Mouse (Mus musculus) lung, postnatal 0 days (tissue): ENCODE data around the gene Rmnd5b. TPM values are rescaled to one million over a fixed set of nuclear protein-coding genes. Genes with fewer than 3 reads are reported as not detected.

Experiments
- ATAC-seq: fragments of 200-750 bp; cut with Nextera tagmentation; 2 replicates; pipeline ENCODE4 v1.8.0; 2017; ENCODE audit warnings: moderate library complexity
- DNase-seq: peaks from one replicate; pipeline ENCODE4 v3.0.0-alpha.2; 2016; ENCODE audit warnings: low spot score
- H3K27ac ChIP-seq: fragments of 300-500 bp; sonication (generic); 2 replicates; pipeline ENCODE4 v1.5.1; 2014; ENCODE audit warnings: antibody characterized with exemption, mild to moderate bottlenecking, low read length, mixed read lengths
- H3K27me3 ChIP-seq: fragments of 300-500 bp; sonication (generic); replicated peaks from 2 replicates; pipeline ENCODE4 v1.6.1; 2014; ENCODE audit warnings: low read length, mixed read lengths; ENCODE audit not compliant: insufficient read depth
- H3K36me3 ChIP-seq: fragments of 300-500 bp; sonication (generic); 2 replicates; pipeline ENCODE4 v1.6.1; 2014; ENCODE audit warnings: low read length, mixed read lengths; ENCODE audit not compliant: insufficient read depth
- H3K4me1 ChIP-seq: fragments of 300-500 bp; sonication (generic); 2 replicates; pipeline ENCODE4 v1.6.1; 2014; ENCODE audit warnings: antibody characterized with exemption, low read depth, low read length, mixed read lengths; ENCODE audit not compliant: insufficient read depth
- H3K4me2 ChIP-seq: fragments of 300-500 bp; sonication (generic); replicated peaks from 2 replicates; pipeline ENCODE4 v1.6.1; 2014; ENCODE audit warnings: low read depth, mild to moderate bottlenecking, low read length, moderate library complexity, mixed read lengths
- H3K4me3 ChIP-seq: fragments of 300-500 bp; sonication (generic); 2 replicates; pipeline ENCODE4 v1.5.1; 2014; ENCODE audit warnings: low read depth, low read length
- H3K9ac ChIP-seq: fragments of 300-500 bp; sonication (generic); replicated peaks from 2 replicates; pipeline ENCODE4 v1.6.1; 2014; ENCODE audit warnings: low read depth, mild to moderate bottlenecking
- H3K9me3 ChIP-seq: fragments of 300-500 bp; sonication (generic); 2 replicates; pipeline ENCODE4 v1.6.1; 2016; ENCODE audit warnings: low read length, mixed read lengths
- CTCF ChIP-seq: IDR thresholded peaks from 2 replicates; pipeline ENCODE4 v1.5.1; 2016; ENCODE audit warnings: antibody characterized with exemption, mild to moderate bottlenecking
- EP300 ChIP-seq: IDR thresholded peaks from 2 replicates; pipeline ENCODE4 v1.6.1; 2016; ENCODE audit warnings: antibody characterized with exemption, mild to moderate bottlenecking, control low read depth
- WGBS: fragments of 180-500 bp; shearing (Covaris S2); extraction: QIAGEN DNeasy Blood & Tissue Kit; methylation state at CpG from one replicate; pipeline ENCODE4 v1.1.7; 2014; 5-methylcytosine and 5-hydroxymethylcytosine counted together
- polyA plus RNA-seq: library from polyadenylated mRNA; unstranded; fragments of >200 nt; fragmentation: Nextera tagmentation; extraction: Ambion mirVana; gene quantifications from 2 replicates; pipeline ENCODE4 v1.2.1, GENCODE M21; 2015

Gene Rmnd5b
- polyA plus RNA-seq, 1 experiment from 2014 or later, result 46.4 TPM

GRCm38 (mm10) chr11:51585608-51586252 is 50.0 kb downstream of the Rmnd5b start:
- WGBS, result 53% methylated on average over 8 of the region's 8 CpGs
- Histone ChIP-seq H3K9me3 (no peaks in the 10 kb centered on the region), H3K27me3 (no peaks in the 10 kb centered on the region), H3K4me1 (peaks cover 22% of the 10 kb centered on the region), H3K36me3 (peaks cover 8% of the 10 kb centered on the region; the same call in 1 of the 2 replicates), H3K4me2 (peak overlapping the region; percentile 90), H3K9ac (peak overlapping the region; percentile 82; the same call in 1 of the 2 replicates), H3K4me3 (no peak overlapping the region), H3K27ac (no peak overlapping the region)
- ATAC-seq (no peak), DNase-seq (no peak)
- TF ChIP-seq CTCF (no peak), EP300 (no peak)

- Histone ChIP-seq H3K27ac (peak within 1 kb of the TSS; percentile 97), H3K4me2 (peak within 1 kb of the TSS; percentile 90), H3K36me3 (peaks cover 8% of the 10 kb centered on the region; the same call in 1 of the 2 replicates), H3K27me3 (no peaks in the 10 kb centered on the region), H3K4me3 (peak within 1 kb of the TSS; percentile 64), H3K9me3 (no peaks in the 10 kb centered on the region), H3K9ac (peak within 1 kb of the TSS; percentile 82), H3K4me1 (peaks cover 22% of the 10 kb centered on the region)
- DNase-seq (peak; percentile 98), ATAC-seq (peak; percentile 97)
- TF ChIP-seq CTCF (peak; percentile 69), EP300 (peak; percentile 69; the same call in 1 of the 2 replicates)
- under 1% methylated on average over 54 of the region's 59 CpGs for WGBS
These were observed 51.1 kb downstream of the Rmnd5b start, which contains the start of gene Phykpl for GRCm38 (mm10) chr11:51584431-51585248. Phykpl (plus strand) TSS chr11:51584757.

GRCm38 (mm10) chr11:51584057-51584430 is 51.7 kb downstream of the Rmnd5b start:
- Histone ChIP-seq H3K27me3 (no peaks in the 10 kb centered on the region), H3K4me1 (peaks cover 22% of the 10 kb centered on the region), H3K9ac (peak overlapping the region; percentile 82), H3K36me3 (peaks cover 8% of the 10 kb centered on the region; the same call in 1 of the 2 replicates), H3K27ac (peak overlapping the region; percentile 97), H3K4me2 (peak overlapping the region; percentile 90), H3K4me3 (peak overlapping the region; percentile 64), H3K9me3 (no peaks in the 10 kb centered on the region)
- no peak for TF ChIP-seq CTCF
- TF ChIP-seq EP300, result no peak; the same call in 1 of the 2 replicates
- 10% methylated on average over 9 of the region's 9 CpGs for WGBS
- DNase-seq (no peak), ATAC-seq (peak; percentile 8)

GRCm38 (mm10) chr11:51582713-51583112 is 53.0 kb downstream of the Rmnd5b start:
- DNase-seq, result peak; percentile 84
- H3K4me3 ChIP-seq, result no peak overlapping the region
- 22% methylated on average over 8 of the region's 8 CpGs for WGBS
- no peak overlapping the region for H3K4me2 ChIP-seq
- ATAC-seq, result no peak
- H3K9me3 ChIP-seq, result no peaks in the 10 kb centered on the region
- no peak overlapping the region for H3K27ac ChIP-seq
- H3K9ac ChIP-seq, result no peak overlapping the region
- no peaks in the 10 kb centered on the region for H3K27me3 ChIP-seq
- H3K4me1 ChIP-seq, result peaks cover 22% of the 10 kb centered on the region
- peaks cover 8% of the 10 kb centered on the region; the same call in 1 of the 2 replicates for H3K36me3 ChIP-seq
- TF ChIP-seq EP300, result no peak
- TF ChIP-seq CTCF, result peak; percentile 83

- no peak overlapping the region for H3K4me3 ChIP-seq
- TF ChIP-seq EP300 (no peak), CTCF (no peak)
- whole genome bisulfite sequencing, result 61% methylated on average over 4 of the region's 4 CpGs
- H3K36me3 ChIP-seq, result no peaks in the 10 kb centered on the region
- H3K27ac ChIP-seq, result no peak overlapping the region
- no peaks in the 10 kb centered on the region for H3K27me3 ChIP-seq
- peaks cover 13% of the 10 kb centered on the region; the same call in 1 of the 2 replicates for H3K4me1 ChIP-seq
- no peak for DNase-seq
- H3K9me3 ChIP-seq, result no peaks in the 10 kb centered on the region
- H3K9ac ChIP-seq, result no peak overlapping the region
- no peak overlapping the region for H3K4me2 ChIP-seq
- ATAC-seq, result no peak
These were observed 56.7 kb downstream of the Rmnd5b start for GRCm38 (mm10) chr11:51579024-51579423.

GRCm38 (mm10) chr11:51577587-51577986 is 58.1 kb downstream of the Rmnd5b start:
- ATAC-seq, result no peak
- Histone ChIP-seq H3K27me3 (no peaks in the 10 kb centered on the region), H3K9me3 (no peaks in the 10 kb centered on the region), H3K4me2 (no peak overlapping the region), H3K4me3 (no peak overlapping the region), H3K4me1 (no peaks in the 10 kb centered on the region), H3K36me3 (no peaks in the 10 kb centered on the region), H3K9ac (no peak overlapping the region), H3K27ac (no peak overlapping the region)
- 63% methylated on average over 7 of the region's 7 CpGs for WGBS
- no peak for DNase-seq
- TF ChIP-seq CTCF, result no peak
- TF ChIP-seq EP300, result no peak
